Mouse (Mus musculus) kidney, adult 2 months (tissue): Measurements from ENCODE around the gene Ulk2. TPM values are rescaled to one million over a fixed set of nuclear protein-coding genes. Genes with fewer than 3 reads are reported as not detected.
A peak's percentile ranks its signal among the peaks of the same experiment; 100 is the strongest.
"Not testable (repeated sequence)": the region's sequence is repeated elsewhere in the genome, so short reads cannot be mapped to it uniquely, and the experiment has no call there.

Source experiments
- DNase-seq: peaks from one replicate; pipeline ENCODE4 v3.0.0; 2021
- H3K27ac ChIP-seq: fragments of 200-500 bp; 2 replicates; pipeline ENCODE4 v1.5.1; 2012; ENCODE audit warnings: low read depth, low read length, control low read depth, inconsistent platforms; ENCODE audit not compliant: insufficient read depth
- H3K27me3 ChIP-seq: fragments of 200-500 bp; replicated peaks from 2 replicates; pipeline ENCODE4 v1.6.1; 2012; ENCODE audit warnings: mild to moderate bottlenecking, moderate library complexity, low read length, inconsistent platforms; ENCODE audit not compliant: control insufficient read depth, insufficient read depth
- H3K36me3 ChIP-seq: fragments of 200-500 bp; 2 replicates; pipeline ENCODE4 v1.6.1; 2012; ENCODE audit warnings: mild to moderate bottlenecking, moderate library complexity, low read length, inconsistent platforms; ENCODE audit not compliant: control insufficient read depth, insufficient read depth
- H3K4me1 ChIP-seq: fragments of 200-500 bp; 2 replicates; pipeline ENCODE4 v1.6.1; 2011; ENCODE audit warnings: low read length; ENCODE audit not compliant: control insufficient read depth, insufficient read depth
- H3K4me3 ChIP-seq: fragments of 200-500 bp; 2 replicates; pipeline ENCODE4 v1.5.1; 2011; ENCODE audit warnings: mild to moderate bottlenecking, low read depth, low read length, control low read depth; ENCODE audit not compliant: insufficient read depth
- CTCF ChIP-seq: fragments of 200-500 bp; conservative IDR thresholded peaks from 2 replicates; pipeline ENCODE4 v1.5.1; 2011; ENCODE audit warnings: low read depth, mild to moderate bottlenecking, control low read depth, low read length, moderate library complexity, mixed read lengths; ENCODE audit not compliant: insufficient read depth, insufficient read length
- POLR2A ChIP-seq: fragments of 200-500 bp; IDR thresholded peaks from one replicate; pipeline ENCODE4 v1.6.1; 2011; ENCODE audit warnings: low read depth, low read length, control low read depth
- WGBS: fragments of 180-500 bp; shearing (Covaris S2); methylation state at CpG from one replicate; pipeline ENCODE4 v1.1.7; 2018; 5-methylcytosine and 5-hydroxymethylcytosine counted together
- polyA plus RNA-seq: library from polyadenylated mRNA; depleted of rRNA; stranded (reverse); fragments of >200 nt; gene quantifications from 2 replicates; pipeline ENCODE4 v1.2.3, GENCODE M21; 2012

The Ulk2 gene
- polyA plus RNA-seq, 1 experiment: 47.6 TPM

GRCm38 (mm10) chr11:61855539-61855938 is 666 bp upstream of the Ulk2 start:
- TF ChIP-seq POLR2A: no peak
- TF ChIP-seq CTCF: no peak
- no peak for DNase-seq
- H3K27me3 ChIP-seq: no peaks in the 10 kb centered on the region
- H3K4me1 ChIP-seq: no peaks in the 10 kb centered on the region; the same call in 1 of the 2 replicates
- peak overlapping the region; percentile 78 for H3K4me3 ChIP-seq
- 37% methylated on average over 6 of the region's 6 CpGs for WGBS
- no peaks in the 10 kb centered on the region for H3K36me3 ChIP-seq
- H3K27ac ChIP-seq: peak overlapping the region; percentile 78; the same call in 1 of the 2 replicates

GRCm38 (mm10) chr11:61854211-61854987 is 474 bp downstream of the Ulk2 start:
- Histone ChIP-seq H3K4me1 (no peaks in the 10 kb centered on the region; the same call in 1 of the 2 replicates), H3K4me3 (peak overlapping the region; percentile 78), H3K36me3 (no peaks in the 10 kb centered on the region), H3K27me3 (no peaks in the 10 kb centered on the region), H3K27ac (peak overlapping the region; percentile 78)
- under 1% methylated on average over 87 of the region's 87 CpGs for WGBS
- peak; percentile 90 for DNase-seq
- TF ChIP-seq CTCF (peak; percentile 47; the same call in 1 of the 2 replicates), POLR2A (peak; percentile 41)

- no peak for TF ChIP-seq CTCF
- no peak for TF ChIP-seq POLR2A
- Histone ChIP-seq H3K36me3 (no peaks in the 10 kb centered on the region), H3K27me3 (no peaks in the 10 kb centered on the region), H3K4me3 (peak overlapping the region; percentile 78), H3K27ac (peak overlapping the region; percentile 18; the same call in 1 of the 2 replicates), H3K4me1 (no peaks in the 10 kb centered on the region; the same call in 1 of the 2 replicates)
- WGBS: 6% methylated on average over 5 of the region's 5 CpGs
- DNase-seq: no peak
Observed at GRCm38 (mm10) chr11:61853659-61854058, 1.2 kb downstream of the Ulk2 start.

GRCm38 (mm10) chr11:61852916-61853315 is 2.0 kb downstream of the Ulk2 start:
- Histone ChIP-seq H3K36me3 (no peaks in the 10 kb centered on the region), H3K27me3 (no peaks in the 10 kb centered on the region), H3K4me1 (no peaks in the 10 kb centered on the region; the same call in 1 of the 2 replicates), H3K4me3 (no peak overlapping the region), H3K27ac (no peak overlapping the region)
- TF ChIP-seq CTCF: no peak
- TF ChIP-seq POLR2A: no peak
- DNase-seq: no peak

- no peak overlapping the region for H3K27ac ChIP-seq
- H3K4me3 ChIP-seq: no peak overlapping the region
- no peaks in the 10 kb centered on the region for H3K36me3 ChIP-seq
- WGBS: 94% methylated on average over 3 of the region's 3 CpGs
- H3K4me1 ChIP-seq: no peaks in the 10 kb centered on the region; the same call in 1 of the 2 replicates
- no peaks in the 10 kb centered on the region for H3K27me3 ChIP-seq
- TF ChIP-seq CTCF: no peak
- no peak for TF ChIP-seq POLR2A
- peak; percentile 18 for DNase-seq
Observed at GRCm38 (mm10) chr11:61851195-61851594, 3.7 kb downstream of the Ulk2 start.

- not testable (repeated sequence) for H3K4me1 ChIP-seq, H3K4me3 ChIP-seq, H3K27me3 ChIP-seq, H3K27ac ChIP-seq, DNase-seq, H3K36me3 ChIP-seq
- 79% methylated on average over 3 of the region's 3 CpGs for WGBS
Observed at GRCm38 (mm10) chr11:61840663-61841062, 14.2 kb downstream of the Ulk2 start.

- Histone ChIP-seq H3K27me3 (no peaks in the 10 kb centered on the region), H3K4me1 (no peaks in the 10 kb centered on the region), H3K27ac (no peak overlapping the region), H3K36me3 (0 out of 2 replicates have a peak, but pooled peaks cover 2% of the 10 kb centered on the region), H3K4me3 (no peak overlapping the region)
- DNase-seq: no peak
- no peak for TF ChIP-seq POLR2A
- TF ChIP-seq CTCF: no peak
Observed at GRCm38 (mm10) chr11:61839940-61840339, 14.9 kb downstream of the Ulk2 start.
